Mouse (Mus musculus): Measurements from ENCODE around the gene Gmpr2.

DNA sequence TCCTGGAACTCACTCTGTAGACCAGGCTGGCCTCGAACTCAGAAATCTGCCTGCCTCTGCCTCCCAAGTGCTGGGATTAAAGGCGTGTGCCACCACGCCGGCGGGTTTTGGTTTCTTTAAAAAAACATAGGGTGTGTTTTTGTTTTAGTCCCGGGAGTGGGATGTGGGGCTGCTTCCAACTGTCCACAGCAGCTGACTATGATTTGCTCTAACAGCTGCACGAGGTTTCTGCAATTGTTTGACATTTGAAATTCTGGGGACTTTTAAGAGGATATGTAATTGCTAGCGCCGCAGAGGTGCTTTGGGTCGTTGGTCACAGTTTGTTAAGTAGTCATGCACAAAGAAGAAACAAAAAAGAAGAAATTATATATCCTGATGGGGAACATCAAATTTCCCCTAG, 17.7 kb downstream of the Gmpr2 start:
- TF ChIP-seq POLR2A (IDR thresholded peaks at IDR 0.05; ENCODE audit: borderline replicate concordance, extremely low read depth, low read depth, low read length) (no peak), CTCF (IDR thresholded peaks at IDR 0.05; ENCODE audit: insufficient read depth, low read length) (no peak)

Measured in lung, adult 2 months (tissue).